Mouse (Mus musculus) spleen, adult 2 months (tissue): ENCODE data around the gene Sema6d.

Source experiments
- CTCF ChIP-seq: fragments of 200-500 bp; IDR thresholded peaks from 2 replicates; pipeline ENCODE4 v1.5.1; 2011; ENCODE audit warnings: mild to moderate bottlenecking, inconsistent platforms; ENCODE audit not compliant: insufficient read depth, insufficient read length, insufficient replicate concordance; ENCODE audit errors: extremely low read depth
- POLR2A ChIP-seq: fragments of 200-500 bp; IDR thresholded peaks from 2 replicates; pipeline ENCODE4 v1.6.1; 2011; ENCODE audit warnings: low read depth, low read length, inconsistent platforms

DNA sequence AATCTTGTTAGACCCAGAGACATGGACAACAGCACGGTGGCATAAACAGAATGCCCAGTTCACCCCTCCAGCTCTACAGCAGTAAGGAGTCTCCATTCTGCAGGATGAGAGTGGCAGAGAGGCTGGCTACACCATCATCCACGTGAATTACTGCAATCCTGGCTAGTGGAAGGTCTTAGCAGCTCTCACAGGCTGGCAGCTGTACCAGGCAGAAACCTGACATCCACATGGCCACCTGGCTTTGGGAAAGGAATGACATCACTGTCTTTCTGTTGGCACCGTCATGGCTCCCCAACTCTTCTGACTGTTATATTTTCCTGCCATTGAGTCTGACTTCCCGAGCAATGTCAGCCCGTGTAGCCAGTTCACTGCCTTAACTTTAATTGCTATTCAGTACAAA, 474.0 kb downstream of the Sema6d start:
- TF ChIP-seq CTCF, result no peak
- TF ChIP-seq POLR2A, result no peak
